Mouse (Mus musculus) A20 (cell line): ENCODE data around the gene Fbxl8.

ENCODE experiments used
- DNase-seq: peaks from one replicate; pipeline ENCODE4 v3.0.0-alpha.2; 2011; ENCODE audit warnings: low read depth, low spot score

The Fbxl8 gene

DNA sequence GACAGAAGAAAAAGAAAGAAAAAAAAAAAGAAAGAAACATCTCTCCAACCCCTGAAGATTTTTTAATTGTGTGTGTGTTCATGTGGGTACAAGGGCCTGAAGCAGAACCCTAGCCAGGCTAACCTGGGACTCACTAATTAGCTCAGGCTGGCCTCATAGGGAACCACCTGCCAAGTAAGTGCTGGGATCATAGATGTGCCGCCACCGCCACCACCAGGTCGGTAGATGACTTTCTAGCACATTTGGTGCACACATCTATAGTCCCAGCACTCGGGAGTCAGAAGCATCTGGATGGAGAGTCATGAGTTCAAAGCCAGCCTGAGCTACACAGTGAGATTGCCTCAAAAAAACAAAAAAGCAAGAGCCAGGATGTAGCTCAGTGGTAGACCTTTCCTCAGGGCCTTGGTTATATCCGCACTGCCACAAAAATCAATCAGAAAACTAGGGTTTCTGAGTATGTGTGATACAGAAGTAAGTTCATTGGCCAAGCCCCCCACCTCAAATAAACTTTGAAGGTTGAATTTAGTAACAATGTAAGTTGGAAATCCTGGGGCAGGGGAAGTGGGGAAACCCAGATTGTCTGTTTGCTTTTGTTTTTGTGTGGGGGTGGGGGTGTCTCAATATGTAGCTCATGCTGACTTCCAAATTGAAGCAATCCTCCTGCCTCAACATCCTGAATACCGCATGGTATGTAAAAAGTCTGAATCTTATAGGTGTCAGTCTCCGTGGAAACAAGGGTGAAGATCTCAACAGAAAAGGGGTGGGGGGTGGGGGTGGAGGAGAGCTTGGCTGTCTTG, 6.9 kb upstream of the Fbxl8 start:
- no peak for DNase-seq

DNA sequence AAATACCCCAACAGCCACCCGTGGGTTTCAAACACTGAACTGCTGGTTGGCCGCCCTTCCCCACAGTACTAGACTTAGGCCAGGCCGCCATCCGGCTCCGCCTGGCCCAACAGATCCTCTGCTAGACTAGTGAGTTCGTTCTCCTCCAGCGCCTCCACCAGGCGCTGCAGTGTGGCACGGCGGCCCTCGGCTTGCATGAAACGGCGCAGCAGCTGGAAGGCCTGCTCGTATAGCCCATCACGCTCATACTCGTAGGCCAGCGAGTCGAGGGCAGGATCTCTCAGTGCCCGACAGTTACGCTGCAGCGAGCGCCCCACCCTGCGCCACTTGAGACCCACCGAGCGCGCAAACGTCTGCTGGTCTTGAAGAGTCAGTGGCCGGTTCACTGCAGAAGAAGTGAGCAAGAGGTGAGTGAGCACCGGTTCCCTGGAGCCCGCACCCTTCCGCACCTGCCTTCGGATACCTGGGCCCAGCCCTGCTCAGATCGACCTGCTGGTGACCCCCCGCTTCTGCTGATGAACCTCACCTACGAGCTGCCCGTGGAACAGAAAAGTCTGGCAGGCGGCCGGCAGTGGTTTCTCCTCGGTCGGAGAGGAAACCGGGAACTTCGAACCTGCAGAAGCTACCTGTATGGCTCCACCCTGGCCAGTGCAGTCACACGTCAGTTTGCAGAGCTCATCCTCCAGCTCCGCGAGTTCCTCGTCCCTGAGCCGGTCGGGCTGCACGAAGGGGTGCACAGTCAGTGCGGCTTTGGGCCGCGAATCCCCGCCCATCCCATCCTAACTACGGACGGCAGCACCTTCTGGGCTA, 5.3 kb upstream of the Fbxl8 start:
- no peak for DNase-seq

DNA sequence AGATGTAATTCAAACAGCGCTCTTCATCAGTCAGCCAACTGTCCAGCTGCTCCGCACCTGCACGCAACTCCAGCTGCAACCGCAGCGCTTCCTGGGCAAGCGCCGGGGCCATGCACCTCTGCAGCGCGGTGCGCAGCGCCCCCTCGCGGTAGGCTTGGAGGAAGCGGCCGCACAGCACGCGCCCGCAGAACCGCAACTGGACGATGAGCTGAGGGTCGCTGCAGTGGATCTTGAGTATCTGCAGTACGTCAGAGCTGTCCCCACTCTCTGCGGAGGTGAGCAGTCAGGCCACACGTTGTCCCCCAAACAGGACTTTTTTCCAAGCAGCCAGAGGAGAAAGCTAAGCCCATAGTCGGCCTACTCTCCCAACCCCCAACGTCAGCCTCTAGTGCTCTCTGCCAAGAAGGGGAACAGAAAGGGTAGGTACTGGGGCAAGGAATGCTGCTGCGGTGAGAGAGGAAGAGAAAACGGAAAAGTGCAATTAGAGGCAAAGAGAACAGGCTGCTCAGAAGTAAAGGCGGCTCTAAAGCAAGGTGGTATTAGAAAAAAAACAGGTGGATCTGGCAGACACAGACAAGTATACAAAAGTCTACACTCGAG, 4.6 kb upstream of the Fbxl8 start:
- peak; percentile 92 for DNase-seq

DNA sequence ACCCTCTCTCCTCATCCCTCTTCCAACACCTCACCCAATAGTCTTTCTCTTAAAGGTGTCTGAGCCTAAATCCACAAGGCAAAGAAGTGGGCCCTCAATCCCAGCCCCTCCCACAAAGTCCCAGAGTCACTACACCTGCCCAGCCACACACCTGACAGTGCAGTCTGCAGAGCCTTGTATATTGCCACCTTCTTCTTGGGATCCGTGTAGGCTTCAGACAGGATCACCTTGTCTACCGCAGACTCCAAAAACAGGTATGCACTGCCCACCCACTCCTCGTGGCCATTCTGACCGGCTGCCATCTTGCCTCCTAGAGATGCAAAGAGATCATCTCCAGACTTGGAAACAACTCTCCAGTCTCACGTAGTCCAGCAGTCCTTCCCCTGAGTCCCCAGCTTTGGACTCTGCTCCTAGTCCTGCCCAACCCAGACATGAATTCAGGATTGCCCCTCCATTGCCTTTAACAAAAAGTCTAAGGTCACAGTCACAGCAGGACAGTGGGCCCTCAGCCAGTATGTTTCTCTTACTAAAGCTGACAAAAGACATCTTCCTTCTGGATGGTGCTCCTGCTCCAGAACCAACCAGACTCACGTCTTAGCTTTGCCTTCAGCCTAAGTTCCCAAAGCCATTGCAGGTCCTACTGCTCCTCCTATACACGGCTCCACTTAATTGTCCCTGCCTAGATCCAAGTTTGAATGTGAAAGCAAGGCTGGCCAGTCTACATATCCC, 3.9 kb upstream of the Fbxl8 start:
- no peak for DNase-seq

DNA sequence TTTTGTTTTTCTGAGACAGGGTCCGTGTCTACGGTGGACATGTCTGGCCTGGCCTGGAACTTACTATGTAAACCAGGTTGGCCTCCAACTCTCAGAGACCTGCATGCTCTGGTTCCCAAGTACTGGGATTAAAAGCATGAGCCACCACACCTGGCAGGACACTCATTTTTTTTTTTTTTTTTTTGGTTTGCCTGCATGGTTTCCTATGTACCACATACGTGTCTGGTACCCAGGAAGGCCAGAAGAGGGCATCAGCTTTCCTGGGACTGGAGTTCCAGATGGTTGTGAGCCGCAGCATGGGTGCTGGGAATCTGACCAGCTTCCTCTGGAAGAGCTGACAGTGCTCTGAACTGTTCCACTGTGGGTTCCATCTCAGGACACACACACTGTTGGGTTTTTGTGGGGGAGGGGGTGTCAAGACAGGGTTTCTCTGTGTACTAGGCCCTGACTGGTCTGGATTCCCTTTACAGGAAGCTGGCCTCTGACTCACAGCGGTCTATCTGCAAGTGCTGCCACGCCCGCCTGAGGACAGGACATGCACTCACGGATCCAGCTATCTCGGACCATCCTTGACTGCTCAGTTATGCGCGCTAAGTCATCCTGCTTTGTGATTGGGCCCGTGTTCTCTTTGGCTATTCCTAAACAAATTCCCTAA, 3.0 kb upstream of the Fbxl8 start:
- DNase-seq = no peak

DNA sequence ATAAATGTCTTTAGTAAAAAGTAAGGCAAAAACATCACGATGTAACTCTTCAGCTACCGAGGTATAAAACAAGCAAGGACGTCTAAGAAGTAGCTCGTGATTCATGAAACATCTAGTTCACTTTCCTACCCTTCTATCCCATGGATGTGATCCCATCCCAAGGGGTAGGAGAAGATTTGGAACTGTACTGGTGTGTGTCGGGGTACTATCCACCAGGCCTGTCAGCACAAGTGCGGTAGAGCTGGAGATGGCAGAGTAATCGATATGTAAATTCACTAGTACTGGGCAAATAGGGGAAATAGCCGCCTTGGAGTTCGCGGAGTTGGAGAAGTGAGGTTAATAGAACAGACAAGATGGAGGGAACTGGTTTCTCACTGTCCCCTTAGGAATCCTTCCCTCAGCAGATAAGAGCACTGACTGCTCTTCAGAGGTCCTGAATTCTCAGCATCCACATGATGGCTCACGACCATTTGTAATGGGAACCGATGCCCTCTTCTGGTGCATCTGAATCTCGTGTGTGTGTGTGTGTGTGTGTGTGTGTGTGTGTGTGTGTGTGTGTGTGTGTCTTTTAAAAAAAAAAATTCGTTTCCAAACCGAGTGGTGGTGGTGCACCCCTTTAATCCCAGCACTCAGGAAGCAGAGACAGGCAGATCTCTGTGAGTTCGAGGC, 1.1 kb upstream of the Fbxl8 start:
- DNase-seq = peak; percentile 53

DNA sequence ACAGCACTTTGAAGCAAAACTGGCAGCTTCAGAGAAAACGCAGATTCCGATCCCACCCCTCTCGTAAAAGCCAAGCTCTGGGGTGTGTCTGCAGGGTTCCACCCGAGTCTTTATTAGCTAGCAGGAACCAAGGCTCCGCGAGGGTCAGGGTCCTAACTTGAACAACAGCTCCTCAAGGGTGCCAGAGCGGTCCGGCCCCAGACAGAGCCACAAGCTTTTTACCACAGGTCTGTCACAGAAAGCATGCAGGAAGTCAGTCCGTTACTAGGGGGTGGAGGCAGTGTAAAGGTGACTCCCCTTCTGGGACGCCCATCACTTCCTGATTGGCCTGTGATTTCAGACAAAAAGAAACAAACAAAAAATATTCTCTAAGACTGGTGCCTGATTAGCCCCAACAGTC, 680 bp downstream of the Fbxl8 start:
- DNase-seq = peak; percentile 87

DNA sequence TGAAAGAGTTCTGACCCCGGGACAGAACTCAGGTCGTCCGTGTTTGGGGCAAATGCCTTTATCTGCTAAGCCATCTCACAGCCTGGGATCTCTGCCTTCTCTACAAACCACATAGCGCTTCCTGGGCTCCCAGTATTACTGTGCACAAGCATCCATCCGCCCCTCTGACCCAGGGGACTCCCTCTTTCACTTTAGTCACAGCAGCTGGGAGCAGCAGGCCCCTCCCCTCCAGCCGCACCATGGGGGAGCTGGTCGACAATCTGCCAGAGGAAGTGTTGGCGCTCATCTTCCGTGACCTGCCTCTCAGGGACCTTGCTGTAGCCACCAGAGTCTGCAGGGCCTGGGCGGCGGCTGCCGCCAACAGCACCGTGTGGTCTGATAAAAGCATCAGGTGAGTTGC, 2.3 kb downstream of the Fbxl8 start:
- DNase-seq = peak; percentile 49

DNA sequence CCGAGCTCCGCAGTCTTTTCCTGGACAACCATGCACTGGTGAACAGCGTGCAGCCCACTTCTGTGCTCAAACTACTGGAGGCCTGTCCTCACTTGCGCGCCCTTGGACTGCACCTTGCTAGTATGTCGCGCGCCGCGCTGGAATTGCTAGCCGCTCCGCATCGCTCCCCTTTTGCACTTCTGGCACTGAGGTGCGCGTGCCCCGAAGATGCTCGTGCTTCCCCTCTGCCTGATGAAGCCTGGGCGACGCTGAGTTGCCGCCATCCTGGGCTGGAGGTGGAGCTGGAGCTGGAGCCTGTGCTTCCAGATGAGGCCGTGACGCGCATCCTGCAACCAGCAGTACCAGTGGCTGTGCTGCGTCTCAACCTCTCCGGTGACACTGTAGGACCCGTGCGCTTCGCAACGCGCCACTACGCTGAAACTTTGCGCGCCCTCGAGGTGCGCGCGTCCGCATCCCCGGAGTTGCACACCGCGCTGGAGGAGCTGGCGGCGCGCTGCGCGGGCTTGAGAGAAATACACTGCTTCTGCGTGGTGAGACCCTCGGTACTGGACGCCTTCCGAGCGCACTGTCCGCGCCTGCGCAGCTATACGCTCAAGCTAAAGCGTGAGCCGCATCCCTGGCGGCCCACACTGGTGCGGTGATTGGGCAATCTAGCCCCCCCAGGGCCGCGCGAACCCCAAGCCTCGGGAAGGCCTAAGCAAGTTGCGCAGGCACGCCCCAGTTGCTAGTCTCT, 4.1 kb downstream of the Fbxl8 start:
- no peak for DNase-seq

DNA sequence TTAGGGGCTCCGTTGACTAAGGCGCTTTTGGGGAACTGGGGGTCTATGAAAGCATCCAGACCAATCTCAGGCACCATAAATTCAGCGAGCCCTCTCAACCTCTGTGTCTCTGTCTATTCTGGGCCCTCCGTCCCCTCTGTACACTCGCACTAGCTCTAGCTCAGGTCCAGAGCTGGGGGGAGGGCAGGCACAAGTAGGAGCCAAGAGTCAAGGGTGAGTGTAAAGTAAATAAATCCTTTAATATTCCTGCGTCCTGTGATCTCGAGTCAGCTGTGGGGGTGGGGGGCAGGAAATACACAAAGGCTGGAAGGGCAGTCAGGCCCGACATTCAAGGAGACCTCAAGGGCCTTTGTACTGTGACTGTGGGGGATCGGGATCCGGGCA, 4.6 kb downstream of the Fbxl8 start:
- DNase-seq = no peak

DNA sequence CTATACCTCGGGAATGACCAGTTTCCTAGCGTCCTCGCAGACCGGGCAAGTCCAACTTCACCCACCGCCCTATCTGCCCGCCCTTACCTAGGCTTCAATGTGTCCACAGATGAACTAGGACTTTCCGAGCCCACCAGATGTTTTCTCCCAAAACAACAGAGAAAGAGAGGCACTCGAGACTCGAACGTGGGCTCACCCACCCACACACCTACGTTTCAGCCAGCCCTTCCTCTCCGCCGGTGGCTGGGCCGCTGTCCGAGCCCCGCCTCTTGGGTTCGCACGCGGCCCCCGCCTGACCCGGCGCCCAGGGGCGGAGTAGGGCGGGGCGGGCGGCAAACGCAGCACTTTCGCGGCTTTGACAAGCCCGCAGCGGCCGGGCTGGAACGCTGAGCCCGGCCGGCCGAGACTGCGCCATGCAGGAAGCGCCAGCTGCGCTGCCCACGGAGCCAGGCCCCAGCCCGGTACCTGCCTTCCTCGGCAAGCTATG, 5.1 kb downstream of the Fbxl8 start, which contains the start of gene Hsf4:
Gene Hsf4 (plus strand): TSS at position 341 of the 487 bp plus-strand sequence.
- DNase-seq = no peak

DNA sequence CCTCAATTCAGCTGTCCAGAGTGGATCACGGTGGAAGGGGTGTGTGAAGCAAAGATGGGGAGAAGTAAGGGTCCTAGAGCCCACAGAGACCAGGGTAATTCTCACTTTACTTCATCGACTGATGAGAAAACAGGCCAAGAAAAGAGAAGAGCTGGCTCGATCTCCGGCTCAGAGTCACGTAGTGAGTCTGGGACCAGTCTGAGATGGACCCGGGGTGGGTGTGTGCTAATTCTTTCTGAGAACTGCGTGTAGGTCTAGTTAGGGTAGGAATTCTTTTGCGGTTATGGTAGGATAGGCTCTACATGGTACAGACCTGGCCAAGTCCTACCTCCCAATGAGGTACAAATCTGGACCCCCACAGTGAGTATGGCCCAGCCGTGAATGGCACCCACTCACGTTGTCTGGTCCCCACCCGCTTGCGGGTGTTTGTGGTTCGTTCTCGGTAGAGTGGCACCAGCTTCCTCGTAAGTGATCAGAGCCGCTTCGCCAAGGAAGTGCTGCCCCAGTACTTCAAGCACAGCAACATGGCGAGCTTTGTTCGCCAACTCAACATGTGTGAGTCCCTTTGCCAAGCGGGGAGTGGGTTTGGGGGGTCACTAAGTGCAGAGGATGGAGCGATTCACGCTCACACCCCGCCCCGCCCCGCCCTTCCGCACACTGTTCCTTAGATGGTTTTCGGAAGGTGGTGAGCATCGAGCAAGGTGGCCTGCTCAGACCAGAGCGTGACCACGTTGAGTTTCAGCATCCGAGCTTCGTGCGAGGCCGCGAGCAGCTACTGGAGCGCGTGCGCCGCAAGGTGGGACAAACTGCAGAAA, 5.9 kb downstream of the Fbxl8 start:
- no peak for DNase-seq

DNA sequence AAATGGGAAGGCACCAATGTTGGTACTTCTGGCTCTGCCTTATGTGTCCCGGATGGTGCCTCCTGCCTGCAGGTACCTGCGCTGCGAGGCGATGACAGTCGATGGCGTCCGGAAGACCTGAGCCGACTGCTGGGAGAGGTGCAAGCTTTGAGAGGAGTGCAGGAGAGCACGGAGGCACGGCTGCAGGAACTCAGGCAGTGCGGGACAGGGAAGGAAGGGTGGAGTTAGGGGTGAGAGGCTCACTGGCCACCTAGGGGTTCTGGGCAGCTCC, 6.4 kb downstream of the Fbxl8 start:
- no peak for DNase-seq

DNA sequence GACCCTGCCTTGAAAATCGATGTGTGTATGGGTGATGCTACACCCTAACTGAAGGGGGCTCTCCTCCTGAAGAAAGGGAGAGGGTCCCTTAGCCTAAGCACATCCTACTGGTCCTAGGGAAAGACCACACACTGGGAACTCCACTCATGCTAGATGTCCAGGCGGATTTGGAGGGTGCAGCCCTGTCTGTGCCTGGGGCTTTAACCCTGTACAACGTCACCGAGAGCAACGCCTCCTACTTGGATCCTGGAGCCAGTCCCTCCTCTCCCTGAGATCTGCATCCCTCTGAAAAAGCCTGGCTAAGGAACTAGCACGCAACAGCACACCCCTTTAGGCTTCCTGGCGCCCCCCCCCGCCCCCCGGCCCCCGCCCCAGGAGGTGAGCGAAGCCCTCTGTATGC, 10.9 kb downstream of the Fbxl8 start:
- DNase-seq = no peak

DNA sequence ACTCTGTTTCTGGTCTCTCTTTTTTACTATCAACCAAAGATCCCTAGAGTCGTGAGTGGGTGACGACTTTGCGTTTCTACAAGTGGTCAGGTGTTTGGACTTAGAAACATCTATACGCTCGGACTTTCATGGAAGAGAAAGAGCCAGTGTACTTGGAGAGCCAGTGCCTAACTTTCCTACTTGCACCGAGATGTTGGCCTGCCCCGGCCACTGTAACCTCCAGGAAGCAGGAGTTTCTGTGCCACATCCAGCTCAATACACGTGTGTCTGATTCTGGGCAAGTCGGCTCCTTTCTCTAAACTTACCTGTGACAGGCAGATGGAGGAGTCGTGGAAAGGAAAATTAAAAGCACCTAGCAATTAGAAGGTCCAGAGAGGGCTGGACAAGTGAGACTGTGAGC, 11.4 kb downstream of the Fbxl8 start, which contains the start of gene Nol3:
Gene Nol3 (plus strand): TSS at position 301 of the 400 bp plus-strand sequence.
- no peak for DNase-seq

DNA sequence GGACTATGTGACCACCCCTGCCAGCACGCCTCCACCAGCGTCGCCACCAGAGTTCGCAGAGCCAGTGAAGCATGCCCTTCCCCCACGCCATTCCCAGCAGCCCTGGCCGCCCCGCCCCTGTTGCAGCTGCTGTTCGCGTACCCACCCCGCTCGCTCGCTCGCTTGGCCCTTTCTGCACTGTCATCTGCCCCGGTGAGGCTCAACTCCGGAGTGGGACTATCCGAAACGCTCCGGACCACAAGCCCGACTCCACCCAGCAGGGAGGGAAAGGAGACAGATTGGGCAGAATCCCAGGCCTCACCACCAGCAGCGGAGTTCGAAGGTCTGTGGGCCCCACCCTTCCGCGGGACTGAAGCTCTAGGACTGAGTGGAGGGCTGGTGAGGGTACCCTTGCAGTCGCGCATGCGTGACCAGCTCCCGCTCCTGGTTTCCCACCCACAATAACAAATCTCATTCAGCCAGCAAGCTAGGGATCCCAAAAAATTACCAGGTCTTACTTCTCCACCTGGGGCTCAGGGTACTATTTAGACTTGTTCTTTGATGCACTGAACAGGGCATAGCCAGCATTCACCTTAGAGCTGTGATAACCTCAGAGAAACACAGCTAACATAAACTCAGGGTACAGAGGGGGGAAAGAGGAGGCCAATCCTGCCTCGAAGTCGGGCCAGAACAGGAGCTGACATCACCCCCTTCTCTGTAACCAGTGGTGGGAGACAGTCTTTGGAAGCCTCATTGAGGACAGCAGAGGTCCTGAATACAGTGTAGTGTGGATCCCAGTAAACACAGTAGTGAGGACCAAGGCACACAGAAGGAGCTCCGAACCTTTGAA, 12.1 kb downstream of the Fbxl8 start:
- no peak for DNase-seq

DNA sequence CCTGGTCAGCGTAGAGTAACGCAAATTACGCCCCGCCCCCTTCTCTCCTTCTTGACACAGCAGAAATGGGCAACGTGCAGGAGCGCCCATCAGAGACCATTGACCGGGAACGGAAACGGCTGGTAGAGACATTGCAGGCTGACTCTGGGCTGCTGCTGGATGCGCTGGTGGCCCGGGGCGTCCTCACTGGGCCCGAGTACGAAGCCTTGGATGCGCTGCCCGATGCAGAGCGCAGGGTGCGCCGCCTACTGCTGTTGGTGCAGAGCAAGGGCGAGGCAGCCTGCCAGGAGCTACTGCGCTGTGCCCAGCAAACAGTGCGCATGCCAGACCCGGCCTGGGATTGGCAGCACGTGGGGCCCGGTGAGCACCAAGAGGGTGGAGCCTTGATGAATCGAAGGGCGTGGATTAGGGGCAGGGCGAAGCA, 14.5 kb downstream of the Fbxl8 start:
- no peak for DNase-seq

DNA sequence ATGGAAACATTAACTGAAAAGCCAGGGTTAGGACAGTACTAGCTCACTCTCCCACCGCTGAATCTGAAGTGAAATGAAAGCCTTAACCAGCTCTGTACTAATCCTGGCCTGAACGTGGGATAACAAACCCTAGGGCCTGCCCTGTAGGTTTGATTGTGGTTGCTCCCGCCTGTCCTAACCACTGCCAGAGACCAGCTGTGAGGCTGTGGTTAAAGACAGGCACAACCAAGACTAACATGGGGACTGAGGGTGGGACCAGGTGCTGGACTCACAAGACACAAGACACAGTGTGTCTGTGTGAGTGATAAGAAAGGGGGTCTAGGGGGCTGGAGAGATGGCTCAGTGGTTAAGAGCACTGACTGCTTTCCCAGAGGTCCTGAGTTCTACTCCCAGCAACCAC, 16.1 kb downstream of the Fbxl8 start:
- DNase-seq = no peak
